Mouse (Mus musculus): ENCODE measurements at regions not wholly inside any gene's neighbourhood (a gene's known extent, or its start where the extent isn't known, plus 50 kb on each side); places are given as distances from the start of the nearest gene placed in this dataset.

DNA sequence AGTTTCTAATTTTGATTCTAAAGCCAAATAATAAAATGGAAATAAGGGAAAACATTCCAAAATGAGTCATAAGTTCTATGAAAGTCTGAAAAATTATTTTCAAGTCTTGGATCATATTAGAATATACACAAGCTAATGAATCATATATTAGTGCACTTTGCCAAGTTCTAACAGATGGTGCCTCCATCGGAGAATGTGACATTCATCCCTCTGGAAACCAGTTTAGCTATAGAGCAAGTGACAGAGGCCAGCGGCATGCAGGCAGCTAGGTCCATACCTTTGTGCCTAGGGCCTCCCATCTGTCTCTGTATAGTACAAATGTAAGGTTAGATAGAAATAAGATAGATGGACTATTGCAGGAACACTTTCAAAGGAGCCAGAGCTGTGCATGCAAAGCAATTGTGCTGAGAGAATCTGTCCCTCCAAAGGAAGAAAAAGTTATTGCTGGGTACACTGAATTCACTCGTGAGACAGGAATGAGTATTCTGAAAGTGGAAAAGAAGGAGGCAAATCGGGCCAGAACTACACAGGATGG is 167.9 kb downstream of the Otor start:
- intact Hi-C loops (cut with DNase I) = no loop called here
- DNase-seq (ENCODE audit: low spot score in 2 of 2) = no peak

- intact Hi-C loops (cut with DNase I) = no loop called here
Observed at GRCm38 (mm10) chr2:143269026-143269425, 190.8 kb downstream of the Otor start.

GRCm38 (mm10) chr2:143270826-143271225 is 192.6 kb downstream of the Otor start:
- DNase-seq (ENCODE audit: low spot score in 2 of 2) = no peak
- intact Hi-C loops (cut with DNase I) = no loop called here

More at GRCm38 (mm10) chr2:143269026-143269425, 190.8 kb downstream of the Otor start:
- no peak for DNase-seq (ENCODE audit: low spot score in 2 of 2)

- intact Hi-C loops (cut with DNase I) = no loop called here
- peak; percentile 45 to 67 for DNase-seq (ENCODE audit: low spot score in 2 of 2)
Observed at GRCm38 (mm10) chr2:143305747-143306570, 227.7 kb downstream of the Otor start.

GRCm38 (mm10) chr2:143306571-143306925 is 228.3 kb downstream of the Otor start:
- intact Hi-C loops (cut with DNase I) = no loop called here
- no peak for DNase-seq (ENCODE audit: low spot score in 2 of 2)

- DNase-seq (ENCODE audit: low spot score in 2 of 2) = no peak
- intact Hi-C loops (cut with DNase I) = no loop called here
Observed at GRCm38 (mm10) chr2:143325486-143325885, 220.5 kb upstream of the Pcsk2 start.

- intact Hi-C loops (cut with DNase I) = no loop called here
- no peak for DNase-seq (ENCODE audit: low spot score in 2 of 2)
Observed at GRCm38 (mm10) chr2:143332071-143332470, 213.9 kb upstream of the Pcsk2 start.

DNA sequence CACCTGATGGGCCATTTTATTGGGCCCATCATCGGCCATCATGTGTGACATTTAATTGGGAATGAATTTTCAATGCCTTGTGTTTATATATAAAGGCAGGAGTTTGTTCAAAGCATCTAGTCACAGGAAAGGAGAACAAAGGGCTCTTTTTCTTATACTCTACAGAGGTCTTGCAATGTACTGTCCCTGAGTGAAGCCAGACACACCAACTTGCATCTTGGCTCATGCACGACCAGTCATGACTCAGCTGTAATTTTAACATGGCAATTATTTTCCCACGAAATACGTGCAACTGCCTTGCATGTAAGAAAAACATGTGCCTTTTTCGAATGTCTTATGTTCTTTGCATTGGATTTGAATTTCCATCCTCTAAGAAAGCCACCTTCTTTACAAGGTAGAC is 205.6 kb upstream of the Pcsk2 start:
- intact Hi-C loops (cut with DNase I) = no loop called here
- DNase-seq (ENCODE audit: low spot score in 2 of 2) = no peak

DNA sequence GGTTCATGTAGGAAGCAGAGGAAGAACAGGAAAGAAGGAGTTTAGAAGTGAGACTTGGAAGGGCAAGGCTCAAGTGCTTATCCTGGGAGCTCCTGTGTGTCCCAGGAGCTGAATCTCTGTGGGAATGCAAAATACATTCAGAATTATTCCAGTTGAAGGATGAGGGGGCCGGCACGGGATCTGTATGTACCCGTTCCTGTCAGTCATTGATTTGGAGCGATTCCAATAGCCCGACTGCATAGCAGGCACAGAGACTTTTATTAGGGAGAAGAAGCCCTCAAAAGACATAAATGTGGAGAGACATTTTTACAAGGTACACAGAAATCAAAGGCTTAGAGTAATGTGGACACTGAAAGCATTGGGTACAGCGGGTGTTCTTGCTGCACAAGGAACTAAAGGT is 181.8 kb upstream of the Pcsk2 start:
- DNase-seq (ENCODE audit: low spot score in 2 of 2) = peak; percentile 18 to 49
- intact Hi-C loops (cut with DNase I) = loop anchor here (10.0 kb wide), 1 partner anchor 181 kb away; the partner anchor contains the start of gene Pcsk2

GRCm38 (mm10) chr2:143365976-143366375 is 180.0 kb upstream of the Pcsk2 start:
- intact Hi-C loops (cut with DNase I) = loop anchor here (10.0 kb wide), 1 partner anchor 179 kb away; the partner anchor contains the start of gene Pcsk2
- no peak for DNase-seq (ENCODE audit: low spot score in 2 of 2)

Data from left cerebral cortex, postnatal 14 days (tissue).